Mouse (Mus musculus): ENCODE measurements around the gene Synrg.

Synrg gene

DNA sequence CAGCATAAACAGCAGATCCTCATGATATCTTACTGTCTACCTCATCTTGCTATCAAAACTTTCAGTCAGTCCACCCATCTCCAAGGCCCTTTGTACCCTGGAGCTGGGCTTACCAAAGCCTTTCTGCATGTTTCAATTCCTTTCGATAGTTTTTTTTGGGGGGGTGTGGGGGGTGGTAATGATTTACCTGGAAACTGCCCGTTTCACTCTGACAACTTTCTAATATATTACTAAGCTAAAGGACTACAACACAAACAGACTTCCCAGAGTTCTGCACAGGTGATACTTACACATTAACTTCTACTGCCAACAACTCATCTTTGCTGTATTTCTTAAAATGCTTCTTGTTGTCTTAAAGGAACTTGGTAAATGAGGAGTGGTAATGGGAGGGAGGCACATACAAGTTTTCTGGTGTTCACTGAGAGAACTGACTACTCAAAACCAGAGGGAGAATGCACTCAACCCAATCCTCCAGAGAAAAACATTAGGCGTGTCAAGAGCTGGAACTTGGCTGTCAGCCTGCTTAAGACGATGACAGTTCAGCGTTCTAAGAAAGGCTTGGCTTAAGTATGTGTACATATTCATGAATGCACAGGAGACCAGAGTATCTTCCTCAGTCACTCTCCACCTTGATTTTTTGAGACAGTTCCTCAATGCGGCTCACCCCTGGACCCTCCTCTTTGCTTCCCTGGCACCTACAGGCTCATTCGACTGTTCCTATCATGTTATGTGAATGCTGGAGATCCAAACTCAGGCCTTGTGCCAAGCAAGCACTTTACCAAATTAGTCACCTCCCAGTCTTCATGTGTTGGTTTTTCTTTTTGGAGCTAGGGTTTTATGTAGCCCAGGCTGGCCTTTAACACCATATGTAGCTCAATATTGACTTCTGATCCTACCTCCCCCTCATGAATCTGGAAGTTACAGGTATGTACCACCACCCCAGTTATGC is 109.9 kb downstream of the Synrg start:
- no peak for DNase-seq (ENCODE audit: extremely low read depth, low read depth)

DNA sequence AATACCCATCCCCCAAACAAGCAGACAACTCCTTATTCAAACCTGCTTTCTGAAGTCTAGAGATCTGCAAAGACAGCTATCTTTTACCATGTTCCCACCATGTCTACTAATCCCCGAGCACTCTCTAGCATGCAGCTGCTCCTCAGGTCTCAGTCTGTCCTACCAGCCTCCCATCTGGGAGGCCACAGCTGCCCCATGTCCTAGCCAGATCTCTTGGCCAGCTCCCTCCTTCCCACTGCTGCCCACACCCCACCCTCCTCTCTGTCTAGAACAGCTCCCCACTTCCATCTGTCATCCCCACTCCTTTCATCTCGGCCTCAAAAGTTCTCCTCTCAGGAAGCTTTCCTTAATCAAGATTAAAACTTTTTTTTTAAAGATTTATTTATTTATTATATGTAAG is 112.8 kb downstream of the Synrg start:
- no peak for DNase-seq (ENCODE audit: extremely low read depth, low read depth)

DNA sequence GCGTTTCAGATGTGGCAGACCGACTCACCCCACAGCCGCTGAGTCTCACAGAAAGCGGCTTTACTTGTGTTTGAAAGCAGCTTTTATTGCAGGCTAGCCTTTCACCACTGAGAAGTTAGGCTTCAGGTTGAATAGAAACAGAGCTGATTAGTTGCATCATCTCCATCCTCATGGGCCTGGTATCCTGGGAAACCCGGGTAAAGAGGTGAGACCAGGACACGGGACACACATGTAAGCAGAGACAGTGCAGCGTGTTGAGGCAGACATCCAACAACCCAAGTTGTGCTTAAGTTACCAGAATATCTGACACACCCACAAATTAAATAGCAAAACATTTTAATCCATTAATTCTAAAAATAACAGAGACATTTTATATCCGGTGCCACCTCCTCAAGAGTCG is 114.4 kb downstream of the Synrg start:
- DNase-seq (ENCODE audit: extremely low read depth, low read depth) = no peak

DNA sequence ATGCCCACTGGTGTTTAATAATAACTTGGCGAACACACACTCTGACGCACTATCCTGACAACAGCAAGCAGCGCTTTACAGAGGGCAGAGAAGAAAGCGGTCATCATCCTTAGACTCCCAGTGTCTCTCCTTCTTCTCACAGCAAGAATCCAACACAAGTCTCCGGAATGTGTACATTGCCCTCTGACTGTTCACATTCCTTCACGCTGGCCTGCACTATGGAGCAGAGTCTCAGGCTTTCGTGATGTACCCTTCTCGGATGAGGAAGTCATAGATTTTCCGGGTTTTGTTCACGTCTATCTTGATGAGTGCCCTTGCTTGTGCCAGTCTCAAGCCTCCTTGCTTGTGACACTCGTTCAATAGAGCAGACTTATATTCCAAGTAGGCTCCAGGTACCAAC is 115.1 kb downstream of the Synrg start:
- DNase-seq (ENCODE audit: extremely low read depth, low read depth) = no peak

DNA sequence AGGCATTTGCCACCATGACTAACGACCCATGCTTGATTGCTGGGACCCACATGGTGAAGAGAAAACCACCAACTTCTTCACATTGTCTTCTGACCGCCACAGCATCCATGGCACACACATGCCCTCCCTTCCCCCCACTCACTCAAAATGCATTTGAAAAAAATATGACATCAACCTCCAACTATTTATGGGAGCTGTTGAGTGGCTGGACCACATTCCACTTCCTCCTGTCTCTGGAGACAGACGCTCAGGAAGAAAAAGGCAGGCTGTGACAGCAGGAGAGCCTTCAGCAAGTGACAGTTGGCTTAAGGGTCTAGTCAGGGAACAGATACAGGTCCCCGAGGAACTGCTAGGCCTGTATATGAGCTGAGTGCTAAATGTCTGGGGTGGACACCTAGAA is 115.7 kb downstream of the Synrg start:
- no peak for DNase-seq (ENCODE audit: extremely low read depth, low read depth)

DNA sequence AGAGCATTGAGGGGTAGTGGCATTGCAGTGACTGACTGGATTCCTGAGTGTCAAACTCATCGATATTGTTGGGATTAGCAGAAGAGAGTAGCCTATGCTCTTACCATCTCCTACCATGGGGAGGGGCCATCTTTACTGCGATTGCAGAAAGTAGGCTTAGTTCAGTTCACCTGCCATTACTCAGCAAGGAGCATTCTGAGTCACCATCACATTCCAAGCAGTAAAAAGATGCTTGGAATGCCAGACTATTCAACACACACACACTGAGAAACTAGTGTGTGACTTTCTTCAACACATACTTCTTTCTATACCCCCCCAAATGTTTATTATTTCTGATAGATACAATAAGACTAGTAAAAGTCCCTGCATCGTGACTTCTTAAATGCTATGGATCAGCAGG is 116.1 kb downstream of the Synrg start:
- DNase-seq (ENCODE audit: extremely low read depth, low read depth) = no peak

DNA sequence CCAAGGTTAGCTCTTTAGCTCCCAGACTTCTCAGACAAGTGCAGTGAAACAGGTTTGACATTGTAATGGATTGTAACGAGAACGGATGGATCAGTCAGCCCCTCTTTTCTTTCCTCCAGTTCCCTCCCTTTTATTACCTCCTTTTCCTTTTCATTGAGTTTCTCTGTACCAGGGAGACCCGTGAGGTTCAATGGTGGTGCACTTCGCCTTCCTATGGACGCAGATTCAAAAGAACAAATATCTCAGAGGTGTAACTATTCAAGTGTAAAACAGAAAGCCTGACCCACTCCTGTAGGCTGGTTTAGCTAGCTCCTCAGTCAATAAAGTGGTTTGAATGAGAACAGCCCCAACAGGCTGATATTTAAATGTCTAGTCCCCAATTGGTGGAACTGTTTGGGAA is 117.7 kb downstream of the Synrg start:
- DNase-seq (ENCODE audit: extremely low read depth, low read depth) = no peak

DNA sequence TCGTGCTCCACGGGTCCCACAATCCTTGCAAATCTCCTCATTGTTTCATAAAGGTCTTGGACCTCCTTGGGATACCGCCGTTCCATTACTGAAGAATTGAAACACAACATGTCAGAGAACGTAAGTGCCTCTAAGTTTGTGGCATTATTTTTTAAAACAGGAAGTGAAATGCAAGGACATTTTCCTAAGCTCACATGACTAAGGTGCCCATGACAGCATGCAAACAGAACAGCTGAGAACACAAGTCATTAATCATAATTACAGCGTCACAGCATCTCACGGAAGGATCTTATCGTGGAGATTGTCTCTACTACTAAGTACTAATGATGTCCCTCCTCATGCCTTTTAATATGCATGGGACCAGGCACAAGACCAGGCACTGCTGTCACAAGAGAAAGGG is 126.3 kb downstream of the Synrg start:
- no peak for DNase-seq (ENCODE audit: extremely low read depth, low read depth)
